Mouse (Mus musculus) R1 (cell line): ENCODE results near the gene Adgrl3.

Experiments
- DNase-seq: peaks from one replicate; pipeline ENCODE4 v3.0.0-alpha.2; 2018; ENCODE audit warnings: low read depth, low spot score

The Adgrl3 gene

DNA sequence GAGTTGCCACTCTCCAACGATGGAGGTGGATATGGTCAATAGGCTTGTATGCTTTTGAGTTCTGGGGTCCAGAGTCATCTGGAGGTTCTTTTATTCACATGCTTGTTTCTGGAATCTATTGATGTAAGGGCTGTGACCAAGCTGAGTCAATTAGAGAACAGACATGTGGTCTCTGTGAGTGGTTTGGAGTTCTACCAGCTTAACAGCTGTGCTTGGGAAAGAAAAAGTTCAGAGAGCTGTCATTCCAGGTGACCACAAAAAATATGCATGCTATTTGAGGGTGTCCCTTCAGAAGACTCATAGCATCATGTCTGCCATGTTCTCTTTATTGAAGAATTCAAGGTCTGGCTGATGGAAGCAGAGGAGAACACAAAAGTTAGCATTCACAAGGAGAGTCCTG, 53.9 kb downstream of the Adgrl3 start:
- DNase-seq: no peak

GRCm38 (mm10) chr5:81076377-81076776, 56.4 kb downstream of the Adgrl3 start:
- DNase-seq: no peak

- DNase-seq: no peak
Measured at GRCm38 (mm10) chr5:81077031-81077430, 57.1 kb downstream of the Adgrl3 start.

GRCm38 (mm10) chr5:81077990-81078389, 58.1 kb downstream of the Adgrl3 start:
- DNase-seq: no peak

DNA sequence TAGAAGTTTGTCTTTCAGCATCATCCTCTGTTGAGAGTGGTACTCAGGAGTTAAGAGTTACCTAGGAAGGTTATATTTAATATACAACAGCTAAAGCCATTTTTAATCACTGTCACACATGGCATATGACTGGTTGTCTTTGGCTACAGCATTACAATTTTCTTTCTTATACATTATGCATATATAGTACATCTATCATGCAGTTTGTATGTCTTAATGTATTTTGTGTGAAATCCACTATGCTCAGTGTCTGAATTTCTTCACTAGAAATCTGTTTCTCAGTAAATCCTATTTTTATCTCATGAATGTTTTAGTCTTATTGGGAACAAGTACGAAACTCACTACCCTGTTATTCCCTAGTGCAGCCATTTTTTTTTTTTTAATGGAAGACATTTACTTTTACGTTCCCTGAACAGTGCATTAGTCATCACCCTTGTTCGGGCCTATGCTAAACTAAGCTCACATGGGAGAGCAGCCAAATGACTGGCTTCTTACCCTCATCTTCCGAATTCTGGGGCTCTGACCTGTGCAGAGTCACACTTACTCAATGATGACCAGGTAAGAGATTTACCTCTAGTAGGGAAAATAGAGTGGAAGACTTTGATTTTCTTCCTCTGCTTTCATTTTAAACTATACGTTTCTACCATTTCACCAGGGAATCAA, 63.9 kb downstream of the Adgrl3 start:
- DNase-seq: no peak

DNA sequence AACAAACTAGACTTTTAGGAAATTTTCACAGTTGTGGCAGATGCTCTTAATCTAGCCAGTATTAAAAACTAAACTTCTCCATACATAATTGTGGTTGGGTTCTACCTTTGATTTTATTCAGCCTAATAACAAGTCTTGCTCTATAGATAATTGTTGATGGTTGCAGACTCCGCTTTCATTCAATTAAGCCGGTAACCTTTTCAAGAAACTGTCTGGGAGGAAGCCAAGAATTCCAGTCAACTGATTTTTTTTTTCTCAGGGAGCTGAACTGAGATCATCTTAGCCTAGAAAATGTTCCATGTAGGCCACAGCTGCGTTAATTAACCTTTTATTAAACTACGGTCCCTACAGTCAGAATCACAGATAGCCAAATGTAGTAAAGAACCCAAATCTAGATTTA, 65.2 kb downstream of the Adgrl3 start:
- no peak for DNase-seq

- DNase-seq: no peak
Measured at GRCm38 (mm10) chr5:81088667-81089066, 68.7 kb downstream of the Adgrl3 start.

GRCm38 (mm10) chr5:81094618-81095017, 74.7 kb downstream of the Adgrl3 start:
- no peak for DNase-seq

- no peak for DNase-seq
Measured at GRCm38 (mm10) chr5:81097131-81097530, 77.2 kb downstream of the Adgrl3 start.

- no peak for DNase-seq
Measured at GRCm38 (mm10) chr5:81107431-81107830, 87.5 kb downstream of the Adgrl3 start.

DNA sequence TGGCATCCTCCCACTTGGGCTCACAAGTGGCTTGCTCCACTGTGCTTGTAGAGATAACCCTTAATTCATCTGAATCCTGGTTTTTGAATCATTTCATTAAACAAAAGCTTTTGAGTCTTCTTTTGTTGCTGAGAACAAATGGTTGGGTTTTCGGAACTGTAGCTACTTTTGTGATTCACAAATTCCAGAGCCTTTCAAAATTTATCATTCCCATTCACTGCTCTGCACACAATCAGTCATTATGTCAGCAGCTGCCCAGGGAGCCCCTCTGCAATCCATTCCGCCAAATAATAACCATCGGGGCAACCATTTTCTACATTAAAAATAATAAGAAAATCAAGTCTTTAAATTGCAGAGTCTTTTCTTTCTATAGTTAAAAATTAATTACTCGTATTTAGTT, 104.5 kb downstream of the Adgrl3 start:
- DNase-seq: peak; percentile 31

DNA sequence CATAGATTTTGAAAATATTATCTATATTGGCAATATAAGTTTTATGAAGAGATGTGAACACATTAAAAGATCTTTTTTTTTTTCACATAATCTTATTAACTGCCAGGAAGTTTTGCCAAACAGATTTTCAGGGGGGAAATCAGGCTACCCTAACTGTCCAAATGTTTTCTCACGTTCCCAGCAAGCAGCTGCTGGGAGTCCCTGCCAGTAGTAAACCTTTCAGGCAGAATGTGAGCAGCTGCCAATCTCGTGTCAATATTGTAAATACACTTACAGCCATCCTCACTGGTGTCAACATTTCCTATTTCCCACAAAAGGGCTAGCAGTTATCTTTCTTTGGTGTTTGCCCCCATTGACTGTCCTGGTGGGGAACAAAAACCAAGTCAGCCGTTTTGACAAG, 107.7 kb downstream of the Adgrl3 start:
- DNase-seq: no peak

DNA sequence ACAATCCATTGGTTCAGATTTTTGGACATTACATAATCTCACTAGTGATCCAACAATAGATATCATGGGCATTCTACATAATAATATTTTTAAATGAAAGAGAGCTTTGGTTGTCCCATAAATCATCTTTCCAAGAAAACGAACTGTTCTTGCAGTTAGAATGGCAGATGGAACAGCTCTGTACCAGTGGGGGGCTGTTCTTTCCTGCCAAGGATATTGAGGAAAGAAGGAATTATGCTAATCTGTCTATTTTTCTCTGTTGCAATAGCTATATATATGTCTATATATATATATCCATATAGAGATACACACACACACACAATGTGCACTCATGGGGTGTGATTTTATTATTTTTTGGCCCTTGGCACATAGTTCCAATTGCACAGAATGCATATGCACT, 116.5 kb downstream of the Adgrl3 start:
- no peak for DNase-seq

DNA sequence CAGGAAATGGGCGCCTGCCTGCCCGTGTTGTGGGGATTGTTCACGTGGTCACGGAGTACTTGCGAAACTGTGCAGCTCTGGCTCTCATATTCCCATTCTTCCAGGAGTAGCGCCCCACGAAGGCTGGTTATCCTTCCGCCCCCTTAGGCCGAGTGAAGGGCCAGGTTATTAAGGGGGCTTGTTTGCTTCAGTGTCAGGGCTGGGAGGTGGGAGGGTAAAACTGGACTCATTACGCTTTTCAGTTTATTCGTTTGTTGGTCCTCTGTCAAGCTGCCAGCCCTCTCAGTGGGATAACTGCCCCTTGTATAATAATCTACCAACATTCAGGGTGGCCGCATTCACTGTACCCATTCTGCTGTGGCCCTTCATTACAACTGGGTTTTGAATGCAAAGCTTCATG, 135.9 kb downstream of the Adgrl3 start:
- no peak for DNase-seq

DNA sequence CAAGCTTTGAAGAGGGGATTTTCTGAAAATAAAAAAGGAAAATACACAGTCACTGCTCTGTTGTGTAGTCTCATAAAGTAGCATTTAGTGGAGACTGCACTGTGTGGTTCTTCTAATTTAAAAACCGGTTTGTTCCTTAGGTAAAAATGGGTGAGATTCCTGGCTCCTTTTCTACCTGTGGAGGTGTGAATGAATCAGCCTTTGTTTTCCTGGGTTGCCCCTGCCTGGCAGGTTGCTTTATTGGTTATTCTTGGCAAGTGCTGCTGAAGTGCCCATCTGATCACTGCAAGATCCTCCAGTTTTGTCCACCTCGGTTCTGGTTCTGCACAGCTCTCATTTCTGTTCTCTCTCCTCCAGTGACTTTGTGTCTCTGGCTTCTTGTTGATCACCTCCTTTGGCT, 136.3 kb downstream of the Adgrl3 start:
- DNase-seq: no peak

- DNase-seq: no peak
Measured at GRCm38 (mm10) chr5:81156796-81157195, 136.9 kb downstream of the Adgrl3 start.

DNA sequence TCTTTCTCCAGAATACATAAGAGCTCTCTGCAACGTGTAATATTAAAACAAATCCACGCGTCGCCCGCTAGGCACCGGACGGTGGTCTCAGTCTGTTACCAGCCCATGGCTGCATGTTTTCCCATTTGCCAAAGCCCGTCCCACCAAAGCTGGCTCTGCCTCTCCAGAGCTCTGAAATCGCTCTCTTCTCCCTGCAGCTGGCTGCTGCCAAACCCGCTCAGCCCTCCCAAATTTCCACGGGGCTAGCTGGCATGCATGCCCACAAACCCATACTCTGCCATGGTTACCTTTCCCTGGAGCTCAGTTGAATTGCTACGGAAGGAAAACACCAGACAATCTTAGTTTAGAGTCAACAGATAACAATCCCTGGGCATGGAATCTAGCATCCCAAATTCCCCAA, 139.1 kb downstream of the Adgrl3 start:
- DNase-seq: no peak

DNA sequence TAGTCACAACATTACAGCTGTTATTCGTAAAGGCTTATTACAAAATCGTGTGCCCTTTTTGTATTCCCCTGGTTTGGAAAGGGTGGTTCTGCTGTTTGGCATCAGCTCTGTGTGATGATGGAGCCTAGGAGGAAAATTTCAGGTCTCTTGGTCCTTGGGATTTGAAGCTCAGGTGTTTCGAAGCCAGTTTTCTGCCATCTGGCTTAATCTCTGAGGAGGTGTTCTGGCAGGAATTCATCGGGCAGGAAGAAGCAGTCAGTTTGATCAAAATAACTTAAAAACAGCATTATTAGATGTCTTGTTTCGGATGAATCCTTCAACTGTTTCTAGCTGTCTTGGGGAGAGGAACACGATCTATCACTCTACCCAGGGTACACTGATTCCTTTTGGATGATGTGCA, 140.5 kb downstream of the Adgrl3 start:
- DNase-seq: no peak

DNA sequence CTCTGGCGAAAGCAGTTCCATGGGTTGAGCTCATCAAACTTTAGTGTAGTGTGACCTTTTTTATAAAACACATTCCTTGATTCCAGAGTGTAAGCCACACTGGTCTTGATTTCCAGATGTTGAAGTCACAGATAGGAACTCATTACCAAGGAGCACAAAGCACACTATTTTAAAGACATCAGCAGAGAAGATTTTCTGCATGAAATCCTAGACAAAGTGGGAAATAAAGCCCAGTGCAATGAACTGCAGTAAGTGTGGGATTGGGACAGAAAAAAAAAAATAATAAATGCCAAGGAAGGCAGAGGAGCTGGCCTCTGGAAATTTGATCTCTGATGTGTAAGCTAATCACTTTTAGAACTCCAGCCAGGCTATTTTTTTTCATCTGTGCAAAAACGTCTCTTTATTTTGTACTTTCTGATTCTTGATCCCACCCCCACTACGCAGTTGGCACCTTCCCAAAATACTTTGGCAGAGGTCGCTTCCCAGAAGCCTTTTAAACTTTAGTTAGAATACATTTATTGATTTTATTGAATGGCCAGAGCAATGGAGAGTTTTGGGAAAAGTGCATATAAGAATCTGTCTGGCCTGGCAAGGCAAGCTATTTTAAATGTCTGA, 169.0 kb downstream of the Adgrl3 start:
- no peak for DNase-seq

GRCm38 (mm10) chr5:81200354-81200753, 180.4 kb downstream of the Adgrl3 start:
- no peak for DNase-seq

GRCm38 (mm10) chr5:81201885-81202284, 181.9 kb downstream of the Adgrl3 start:
- no peak for DNase-seq

DNA sequence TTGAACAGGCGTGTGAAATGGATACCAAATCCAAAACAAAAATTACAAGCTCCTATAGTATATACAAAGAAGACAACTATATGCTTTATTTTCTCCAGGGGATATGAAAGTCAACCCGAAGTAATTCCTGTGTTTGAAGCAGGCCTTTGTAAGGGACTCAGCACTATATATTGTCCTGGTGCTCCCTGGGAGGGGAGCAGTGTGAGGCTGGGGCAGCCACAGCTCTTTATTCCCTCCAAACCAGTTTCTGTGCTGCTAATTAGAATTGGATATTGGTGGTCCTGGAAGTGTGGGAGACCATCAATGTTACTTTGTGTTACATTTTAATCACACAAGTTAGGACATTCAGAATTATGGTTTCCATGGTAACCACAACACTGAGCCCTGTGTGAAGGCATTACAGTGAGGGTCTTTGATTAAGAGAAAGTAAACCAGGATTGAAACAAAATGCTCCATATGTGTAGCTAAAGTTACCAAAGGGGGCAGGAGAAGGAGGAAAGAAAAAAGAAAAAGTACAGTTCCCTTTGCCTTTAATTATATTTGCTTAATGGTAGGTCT, 198.6 kb downstream of the Adgrl3 start:
- DNase-seq: no peak

- no peak for DNase-seq
Measured at GRCm38 (mm10) chr5:81224465-81224864, 204.5 kb downstream of the Adgrl3 start.
